Mouse (Mus musculus) limb, embryonic 14.5 days (tissue): ENCODE measurements around the gene Yeats4. TPM values are rescaled to one million over a fixed set of nuclear protein-coding genes. Genes with fewer than 3 reads are reported as not detected.
"Not testable (repeated sequence)": the region's sequence is repeated elsewhere in the genome, so short reads cannot be mapped to it uniquely, and the experiment has no call there.

Source experiments
- ATAC-seq: fragments of 200-750 bp; cut with Nextera tagmentation; 2 replicates; pipeline ENCODE4 v1.8.0; 2017; ENCODE audit warnings: low read depth, moderate number of reproducible peaks, moderate TSS enrichment; ENCODE audit not compliant: low FRiP score
- DNase-seq: peaks from one replicate; pipeline ENCODE4 v3.0.0-alpha.2; 2015; ENCODE audit warnings: low spot score
- H3K27ac ChIP-seq: fragments of 300-500 bp; sonication (generic); replicated peaks from 2 replicates; pipeline ENCODE4 v1.5.1; 2014; ENCODE audit warnings: low read depth, mild to moderate bottlenecking, low read length, moderate library complexity, mixed read lengths
- H3K27me3 ChIP-seq: fragments of 300-500 bp; sonication (generic); 2 replicates; pipeline ENCODE4 v1.6.1; 2014; ENCODE audit warnings: low read length, mixed read lengths; ENCODE audit not compliant: control insufficient read depth, insufficient read depth
- H3K36me3 ChIP-seq: fragments of 300-500 bp; sonication (generic); 2 replicates; pipeline ENCODE4 v1.6.1; 2014; ENCODE audit warnings: mild to moderate bottlenecking, low read length, moderate library complexity, mixed read lengths; ENCODE audit not compliant: control insufficient read depth, insufficient read depth
- H3K4me1 ChIP-seq: fragments of 300-500 bp; sonication (generic); 2 replicates; pipeline ENCODE4 v1.6.1; 2014; ENCODE audit warnings: antibody characterized with exemption, low read length, mixed read lengths; ENCODE audit not compliant: control insufficient read depth, insufficient read depth
- H3K4me2 ChIP-seq: fragments of 300-500 bp; sonication (generic); replicated peaks from 2 replicates; pipeline ENCODE4 v1.6.1; 2014; ENCODE audit warnings: low read depth, mild to moderate bottlenecking, low read length, moderate library complexity; ENCODE audit not compliant: severe bottlenecking
- H3K4me3 ChIP-seq: fragments of 300-500 bp; sonication (generic); replicated peaks from 2 replicates; pipeline ENCODE4 v1.5.1; 2014; ENCODE audit warnings: low read length
- H3K9ac ChIP-seq: fragments of 300-500 bp; sonication (generic); 2 replicates; pipeline ENCODE4 v1.6.1; 2014; ENCODE audit warnings: mild to moderate bottlenecking, low read depth, low read length, moderate library complexity; ENCODE audit not compliant: severe bottlenecking
- H3K9me3 ChIP-seq: fragments of 300-500 bp; sonication (generic); 2 replicates; pipeline ENCODE4 v1.6.1; 2016; ENCODE audit warnings: low read length; ENCODE audit not compliant: control insufficient read depth
- POLR2A ChIP-seq: fragments of 200-500 bp; IDR thresholded peaks from 2 replicates; pipeline ENCODE4 v1.8.0; 2012; ENCODE audit warnings: inconsistent platforms, mild to moderate bottlenecking, moderate library complexity, borderline replicate concordance; ENCODE audit not compliant: insufficient read depth, insufficient read length; ENCODE audit errors: extremely low read depth
- WGBS: fragments of 180-500 bp; shearing (Covaris S2); extraction: QIAGEN DNeasy Blood & Tissue Kit; methylation state at CpG from one replicate; pipeline ENCODE4 v1.1.7; 2014; 5-methylcytosine and 5-hydroxymethylcytosine counted together
- polyA plus RNA-seq, 2 experiments: library from polyadenylated mRNA; depleted of rRNA in 1 of 2; stranded (reverse) in 1 of 2; unstranded in 1 of 2; fragments of >200 nt; fragmentation: Nextera tagmentation in 1 of 2; extraction: Ambion mirVana in 1 of 2; gene quantifications; 2 replicates each; pipeline versions ENCODE4 v1.2.1 to v1.2.3; 2012 to 2014

The Yeats4 gene
- polyA plus RNA-seq, 2 experiments, result 71.6 to 72.1 TPM

- DNase-seq (no peak), ATAC-seq (no peak)
- H3K27ac ChIP-seq, result no peak overlapping the region
- WGBS, result 88% methylated on average over 6 of the region's 6 CpGs
- H3K4me2 ChIP-seq, result no peak overlapping the region
- no peak for TF ChIP-seq POLR2A
- no peaks in the 10 kb centered on the region for H3K9me3 ChIP-seq
- no peak overlapping the region for H3K9ac ChIP-seq
- no peaks in the 10 kb centered on the region for H3K27me3 ChIP-seq
- H3K4me1 ChIP-seq, result no peaks in the 10 kb centered on the region
- no peak overlapping the region for H3K4me3 ChIP-seq
- H3K36me3 ChIP-seq, result peaks cover 23% of the 10 kb centered on the region
Observed at GRCm38 (mm10) chr10:117211023-117211422, 13.3 kb downstream of the Yeats4 start.

DNA sequence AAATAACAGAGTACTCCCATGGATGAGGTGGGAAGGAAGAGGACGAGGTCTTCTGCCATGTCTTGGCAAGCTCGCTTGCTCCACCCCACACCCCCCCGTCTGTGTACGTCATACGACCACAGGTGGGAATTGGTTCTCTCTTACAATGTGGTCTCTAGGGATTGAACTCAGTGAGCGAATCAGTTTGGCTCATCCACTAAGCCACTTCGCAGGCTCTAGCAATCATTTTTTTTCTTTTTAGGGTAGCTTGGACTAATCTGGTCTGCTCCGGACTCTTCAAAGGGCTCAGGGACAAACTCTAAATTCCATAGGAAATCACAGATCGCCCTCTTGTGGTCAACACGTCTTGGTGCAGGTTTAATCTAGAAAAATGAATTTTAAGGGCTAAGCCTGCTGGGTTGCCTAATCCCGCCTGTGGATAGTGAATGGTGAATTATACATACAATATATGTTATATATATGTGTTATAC, 14.8 kb downstream of the Yeats4 start:
- ATAC-seq (peak; percentile 64; the same call in 1 of the 2 replicates), DNase-seq (peak; percentile 86)
- no peaks in the 10 kb centered on the region for H3K27me3 ChIP-seq
- 12% methylated on average over 11 of the region's 11 CpGs for WGBS
- peaks cover 8% of the 10 kb centered on the region for H3K36me3 ChIP-seq
- peak overlapping the region; percentile 35 for H3K4me2 ChIP-seq
- H3K27ac ChIP-seq, result no peak overlapping the region
- no peak overlapping the region for H3K9ac ChIP-seq
- no peak for TF ChIP-seq POLR2A
- H3K9me3 ChIP-seq, result no peaks in the 10 kb centered on the region
- H3K4me1 ChIP-seq, result no peaks in the 10 kb centered on the region
- H3K4me3 ChIP-seq, result peak overlapping the region; percentile 19

- DNase-seq, H3K36me3 ChIP-seq, ATAC-seq, H3K4me1 ChIP-seq, H3K4me3 ChIP-seq, H3K27me3 ChIP-seq, H3K27ac ChIP-seq, H3K9me3 ChIP-seq, H3K9ac ChIP-seq, H3K4me2 ChIP-seq: not testable (repeated sequence)
- 87% methylated on average over 6 of the region's 6 CpGs for WGBS
Observed at GRCm38 (mm10) chr10:117208787-117209186, 15.5 kb downstream of the Yeats4 start.

GRCm38 (mm10) chr10:117208221-117208620, 16.1 kb downstream of the Yeats4 start:
- ATAC-seq (no peak), DNase-seq (no peak)
- WGBS, result 77% methylated on average over 15 of the region's 15 CpGs
- TF ChIP-seq POLR2A, result no peak
- no peaks in the 10 kb centered on the region for H3K9me3 ChIP-seq
- peaks cover 3% of the 10 kb centered on the region; the same call in 1 of the 2 replicates for H3K36me3 ChIP-seq
- H3K4me1 ChIP-seq, result 0 out of 2 replicates have a peak, but pooled peaks cover 3% of the 10 kb centered on the region
- H3K4me3 ChIP-seq, result no peak overlapping the region
- H3K27me3 ChIP-seq, result no peaks in the 10 kb centered on the region
- H3K4me2 ChIP-seq, result no peak overlapping the region
- H3K9ac ChIP-seq, result no peak overlapping the region
- no peak overlapping the region for H3K27ac ChIP-seq

GRCm38 (mm10) chr10:117206070-117206469, 18.2 kb downstream of the Yeats4 start:
- Histone ChIP-seq H3K9me3 (no peaks in the 10 kb centered on the region), H3K4me2 (no peak overlapping the region), H3K4me3 (no peak overlapping the region), H3K27me3 (no peaks in the 10 kb centered on the region), H3K27ac (no peak overlapping the region), H3K36me3 (no peaks in the 10 kb centered on the region), H3K9ac (no peak overlapping the region), H3K4me1 (0 out of 2 replicates have a peak, but pooled peaks cover 3% of the 10 kb centered on the region)
- no peak for DNase-seq
- no peak for ATAC-seq
- TF ChIP-seq POLR2A, result no peak
- WGBS, result 95% methylated on average over 3 of the region's 3 CpGs

DNA sequence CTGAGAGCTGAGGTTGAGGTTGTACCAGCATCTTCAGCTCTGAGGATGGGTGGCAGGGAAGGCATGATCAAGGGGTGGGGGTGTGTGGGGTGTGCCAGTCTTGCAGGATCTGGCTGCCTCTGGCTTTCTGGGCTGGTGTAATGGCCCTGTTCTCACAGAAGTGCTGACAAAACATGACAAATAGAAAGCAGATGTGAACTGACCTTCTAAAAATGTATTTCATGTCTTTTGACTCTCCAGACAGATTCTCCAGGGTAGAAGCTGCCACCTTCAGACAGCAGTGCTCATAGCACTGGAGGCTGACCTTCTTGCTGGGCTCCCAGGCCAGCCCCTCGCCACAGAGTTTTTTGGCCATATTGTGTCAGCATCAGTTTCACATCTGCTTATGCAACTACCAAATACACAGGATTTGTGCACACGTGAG, 20.7 kb downstream of the Yeats4 start:
- Histone ChIP-seq H3K36me3 (no peaks in the 10 kb centered on the region), H3K9me3 (no peaks in the 10 kb centered on the region), H3K27ac (no peak overlapping the region), H3K4me2 (no peak overlapping the region), H3K9ac (no peak overlapping the region), H3K4me1 (0 out of 2 replicates have a peak, but pooled peaks cover 6% of the 10 kb centered on the region), H3K4me3 (no peak overlapping the region), H3K27me3 (no peaks in the 10 kb centered on the region)
- DNase-seq, result peak; percentile 31
- WGBS, result 64% methylated on average over 2 of the region's 2 CpGs
- ATAC-seq, result no peak
- TF ChIP-seq POLR2A, result no peak
